Mouse (Mus musculus): ENCODE results near the gene Ifrd2.

Gene Ifrd2

GRCm38 (mm10) chr9:107576357-107577107 is 10.9 kb upstream of the Ifrd2 start, which contains the start of gene Hyal1:
TSS of gene Hyal1 (plus strand) at chr9:107576927.
- no peak for DNase-seq

DNA sequence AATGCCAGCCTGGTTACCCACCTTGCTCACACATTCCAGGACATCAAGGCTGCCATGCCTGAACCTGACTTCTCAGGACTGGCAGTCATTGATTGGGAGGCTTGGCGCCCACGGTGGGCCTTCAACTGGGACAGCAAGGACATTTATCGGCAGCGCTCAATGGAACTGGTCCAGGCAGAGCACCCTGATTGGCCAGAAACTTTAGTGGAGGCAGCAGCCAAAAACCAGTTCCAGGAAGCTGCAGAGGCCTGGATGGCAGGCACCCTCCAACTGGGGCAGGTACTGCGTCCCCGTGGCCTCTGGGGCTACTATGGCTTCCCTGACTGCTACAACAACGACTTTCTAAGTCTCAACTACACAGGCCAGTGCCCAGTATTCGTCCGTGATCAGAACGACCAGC is 9.6 kb upstream of the Ifrd2 start:
- no peak for DNase-seq

- no peak for DNase-seq
Observed at GRCm38 (mm10) chr9:107578587-107578986, 8.9 kb upstream of the Ifrd2 start, which contains the start of gene Naa80. TSS of gene Naa80 (plus strand) at chr9:107578887.

GRCm38 (mm10) chr9:107579023-107579900 is 8.2 kb upstream of the Ifrd2 start:
- no peak for DNase-seq

GRCm38 (mm10) chr9:107580501-107581317 is 6.7 kb upstream of the Ifrd2 start, which contains the start of gene Hyal3:
TSS of gene Hyal3 (plus strand) at chr9:107580818.
- DNase-seq = peak; percentile 93

DNA sequence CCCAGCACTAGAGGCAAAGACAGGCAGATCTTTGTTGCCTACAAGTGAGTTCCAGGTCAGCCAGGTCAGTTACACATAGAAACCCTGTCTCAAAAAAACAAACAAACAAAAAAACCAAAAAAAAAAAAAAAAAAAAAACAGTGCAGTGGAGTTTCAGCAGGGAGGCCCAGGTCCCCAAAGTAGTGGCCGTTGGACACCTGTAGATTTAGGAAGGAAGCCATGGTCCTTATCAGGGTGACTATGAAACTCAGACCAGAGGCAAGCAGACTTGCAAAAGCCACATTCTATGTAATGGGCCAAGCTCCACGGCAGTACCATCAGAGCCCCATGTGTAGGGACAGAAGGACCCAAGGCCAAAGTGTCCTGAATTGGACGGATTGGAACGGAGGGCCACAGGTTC is 5.9 kb upstream of the Ifrd2 start:
- DNase-seq = no peak

DNA sequence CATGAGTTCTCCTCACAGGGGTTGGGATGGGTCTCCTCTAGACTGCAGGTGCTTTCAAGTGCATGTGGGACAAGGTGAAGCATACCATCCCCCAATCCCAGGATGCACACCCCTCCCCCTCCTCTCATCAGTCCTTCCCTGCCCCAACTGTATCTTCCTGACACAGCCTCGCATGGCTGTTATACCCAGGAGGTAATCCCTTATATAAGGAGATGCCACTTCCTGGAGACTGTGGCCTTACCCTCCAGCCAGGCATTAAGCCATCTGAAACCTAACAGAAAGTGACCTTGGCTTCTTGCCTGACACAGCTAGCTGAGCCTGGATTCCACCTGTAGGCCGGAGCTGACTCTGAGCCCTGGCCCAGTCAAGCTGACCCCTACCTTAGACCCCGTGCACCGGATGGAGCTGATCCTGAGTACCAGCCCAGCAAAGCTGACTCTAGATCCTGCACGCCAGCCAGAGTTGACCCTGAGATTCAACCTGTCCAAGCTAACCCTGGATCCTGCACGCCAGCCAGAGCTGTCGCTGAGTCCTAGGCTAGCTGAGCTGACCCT is 4.9 kb upstream of the Ifrd2 start:
- no peak for DNase-seq

- DNase-seq = no peak
Observed at GRCm38 (mm10) chr9:107583174-107583573, 4.3 kb upstream of the Ifrd2 start.

- no peak for DNase-seq
Observed at GRCm38 (mm10) chr9:107586504-107586903, 938 bp upstream of the Ifrd2 start.

GRCm38 (mm10) chr9:107587833-107588639 is 594 bp downstream of the Ifrd2 start:
- no peak for DNase-seq

DNA sequence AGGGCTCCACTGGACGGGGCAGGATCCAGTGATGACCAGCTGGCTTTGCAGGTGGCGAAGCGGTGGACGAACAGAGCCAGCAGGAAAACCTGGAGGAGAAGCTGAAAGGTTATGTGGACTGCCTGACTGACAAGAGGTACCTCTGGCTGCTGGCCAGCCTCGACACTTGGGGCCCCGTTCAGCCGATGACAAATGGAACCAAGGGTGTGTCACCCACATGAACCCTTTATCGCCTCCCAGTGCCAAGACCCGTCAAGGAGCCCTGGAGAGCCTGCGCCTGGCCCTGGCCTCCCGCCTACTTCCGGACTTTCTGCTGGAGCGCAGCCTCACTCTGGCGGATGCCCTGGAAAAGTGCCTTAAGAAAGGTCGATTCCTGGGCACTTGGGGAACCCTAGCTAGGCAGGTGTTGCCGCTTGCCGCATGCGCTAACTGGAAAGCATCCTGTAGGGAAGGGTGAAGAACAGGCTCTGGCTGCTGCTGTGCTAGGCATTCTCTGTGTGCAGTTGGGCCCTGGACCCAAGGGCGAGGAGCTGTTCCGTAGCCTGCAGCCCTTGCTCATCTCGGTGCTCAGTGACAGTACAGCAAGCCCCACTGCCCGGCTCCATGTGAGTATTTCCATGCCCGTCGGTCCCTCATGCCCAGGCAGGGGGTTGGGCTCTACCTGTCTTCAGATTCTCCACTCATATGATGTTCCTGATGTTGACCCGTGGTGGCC is 2.8 kb downstream of the Ifrd2 start:
- no peak for DNase-seq

DNA sequence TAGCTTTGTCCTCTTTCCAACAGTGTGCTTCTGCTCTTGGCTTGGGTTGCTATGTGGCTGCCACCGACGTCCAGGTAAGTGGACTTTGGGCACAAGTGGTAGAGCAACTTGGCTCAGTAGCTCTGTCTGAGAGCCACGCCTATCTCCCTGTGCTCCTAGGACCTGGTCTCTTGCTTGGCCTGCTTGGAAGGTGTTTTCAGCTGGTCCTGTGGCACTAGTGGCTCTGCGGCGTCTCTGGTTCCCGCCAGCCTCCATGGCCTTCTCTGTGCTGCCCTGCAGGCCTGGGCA is 3.3 kb downstream of the Ifrd2 start:
- no peak for DNase-seq

GRCm38 (mm10) chr9:107593101-107593976 is 5.9 kb downstream of the Ifrd2 start:
- DNase-seq = no peak

GRCm38 (mm10) chr9:107594281-107595062 is 7.0 kb downstream of the Ifrd2 start:
- DNase-seq = no peak

GRCm38 (mm10) chr9:107596619-107597569 is 9.5 kb downstream of the Ifrd2 start:
- DNase-seq = no peak

GRCm38 (mm10) chr9:107598385-107598784 is 10.9 kb downstream of the Ifrd2 start:
- DNase-seq = no peak

GRCm38 (mm10) chr9:107599433-107599832 is 12.0 kb downstream of the Ifrd2 start:
- DNase-seq = no peak

- peak; percentile 41 for DNase-seq
Observed at GRCm38 (mm10) chr9:107599842-107600241, 12.4 kb downstream of the Ifrd2 start.

Data from right cerebral cortex, adult 18-20 months (tissue).